Comparison of ENCODE assay signal across 9 mouse cellular contexts in the genomic region with DNA sequence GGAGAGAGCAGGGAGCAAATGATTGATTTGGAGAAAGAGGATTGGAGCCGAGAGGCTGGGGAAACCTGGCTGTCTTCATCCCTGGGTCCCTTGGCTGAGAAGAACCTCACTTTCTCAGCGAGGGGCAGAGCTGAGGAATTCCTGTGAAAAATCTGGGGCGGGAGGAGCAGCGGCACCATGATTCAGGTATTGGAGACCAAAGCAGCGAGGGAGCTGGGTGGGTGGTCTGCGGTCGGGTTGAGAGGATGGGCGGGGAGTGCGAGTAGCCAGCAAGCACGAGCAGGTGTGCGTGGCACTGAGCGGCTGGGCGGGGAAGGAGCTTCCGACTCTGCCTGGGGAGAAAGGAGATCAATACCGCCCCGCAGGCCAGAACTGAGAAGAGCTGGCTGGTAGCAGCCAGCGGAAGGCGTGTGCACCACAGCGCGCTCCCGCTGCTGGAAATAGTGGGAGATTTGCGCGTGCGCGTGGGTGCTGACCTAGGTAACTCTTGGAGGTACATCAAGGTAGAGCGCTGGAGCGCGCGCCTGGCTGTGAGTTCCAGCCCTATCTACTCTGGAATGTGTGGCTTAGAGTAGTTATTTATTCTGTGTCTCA. TPM values are rescaled to one million over a fixed set of nuclear protein-coding genes. Genes with fewer than 3 reads are reported as not detected.
A peak's percentile ranks its signal among the peaks of the same experiment; 100 is the strongest.
DNase-seq lines count a peak whose midpoint lies in the region; ATAC-seq lines count a peak whose summit lies in the region.
"Had no signal": no experiment of that assay in that cellular context is flagged by ENCODE, and none has a peak within 500 bp of the region (broad histone marks: within the 10 kb centered on the region; RNA-seq: fewer than 3 reads in every experiment).

No protein-coding gene starts in this region.

- no peak overlapping the region for H3K9ac ChIP-seq in heart, embryonic 15.5 days
- H3K9ac ChIP-seq in liver, embryonic 13.5 days = no peak overlapping the region

- no peak overlapping the region for H3K27ac ChIP-seq in heart, embryonic 15.5 days
- no peak overlapping the region for H3K27ac ChIP-seq in liver, embryonic 13.5 days

- H3K4me1 ChIP-seq in heart, embryonic 15.5 days (replicated peaks) = peaks cover 16% of the 10 kb centered on the region
- peaks cover 10% of the 10 kb centered on the region for H3K4me1 ChIP-seq in liver, embryonic 13.5 days (replicated peaks)

- peak overlapping the region; percentile 39 for H3K4me3 ChIP-seq in heart, embryonic 15.5 days
- peak overlapping the region; percentile 30 for H3K4me3 ChIP-seq in liver, embryonic 13.5 days (replicated peaks)

- H3K27me3 ChIP-seq in heart, embryonic 15.5 days = peaks cover 45% of the 10 kb centered on the region
- peaks cover 42% of the 10 kb centered on the region for H3K27me3 ChIP-seq in liver, embryonic 13.5 days

- DNase-seq in heart, postnatal 25 days (ENCODE audit: low spot score) = no peak
- peak; percentile 93 for DNase-seq in cerebellum, adult 9-11 months
- DNase-seq in frontal cortex, adult 2 months (ENCODE audit: extremely low spot score in 1 of 2, low spot score in 1 of 2) = peak; percentile 61 to 83
- peak; percentile 10 to 19 for DNase-seq in kidney, postnatal 4 days
- DNase-seq in liver, embryonic 13.5 days = no peak
- peak; percentile 16 for DNase-seq in retina, postnatal 7 days (ENCODE audit: low read depth, low spot score)
- no peak for DNase-seq in MN1 (ENCODE audit: low spot score)

- under 1% methylated on average over 29 of the region's 29 CpGs for WGBS in heart, embryonic 15.5 days
- WGBS in liver, embryonic 13.5 days (ENCODE audit: insufficient replicate concordance) = 2% methylated on average over 29 of the region's 29 CpGs

- no peaks in the 10 kb centered on the region for H3K36me3 ChIP-seq in heart, embryonic 15.5 days
- no peaks in the 10 kb centered on the region for H3K36me3 ChIP-seq in liver, embryonic 13.5 days

- H3K4me2 ChIP-seq in heart, embryonic 15.5 days = peak overlapping the region; percentile 68
- peak overlapping the region; percentile 54 for H3K4me2 ChIP-seq in liver, embryonic 13.5 days

- ATAC-seq in heart, embryonic 15.5 days (replicated peaks; ENCODE audit: insufficient number of reproducible peaks, insufficient read depth, low FRiP score, low read depth) = no peak
- ATAC-seq in liver, embryonic 13.5 days (ENCODE audit: low read depth) = no peak

- intact Hi-C loops in heart, postnatal 25 days (cut with DNase I) = no loop called here

- no peaks in the 10 kb centered on the region for H3K9me3 ChIP-seq in heart, embryonic 15.5 days (replicated peaks)
- no peaks in the 10 kb centered on the region for H3K9me3 ChIP-seq in liver, embryonic 13.5 days (replicated peaks)

RNA-seq across cellular contexts. Expression of a gene that starts 1.7 kb away (rescaled TPM):
- 0.21 and 0.55 TPM in 2 replicates for polyA plus RNA-seq in heart, embryonic 15.5 days (2015; fragmentation: Nextera tagmentation; extraction: Ambion mirVana)
- total RNA-seq in heart, postnatal 25 days (2021) = 1 to 10 TPM in 1 of 2 experiments, under 1 TPM in 1; 0.99 to 1.2 TPM
- 21.7 and 32.1 TPM in 2 replicates for polyA plus RNA-seq in frontal cortex, adult 2 months (2012; rRNA removed)
- polyA plus RNA-seq in liver, embryonic 13.5 days (2015; fragmentation: Nextera tagmentation; extraction: Ambion mirVana) = 0.09 and 0.13 TPM in 2 replicates
- total RNA-seq: neutrophil, adult 5-6 weeks had no signal

Comparison
In these comparisons a context has a peak if more than half of its experiments do, and no peak if none do; other contexts are left out.
1. DNase-seq: peak in cerebellum, adult 9-11 months (single experiment), frontal cortex, adult 2 months (2 of 2), kidney, postnatal 4 days (2 of 2) and retina, postnatal 7 days (single experiment); none in heart, postnatal 25 days (single experiment), liver, embryonic 13.5 days (single experiment) and MN1 (single experiment).
2. RNA of a gene that starts 1.7 kb away (polyA plus RNA-seq): 21.7 to 32.1 TPM in frontal cortex, adult 2 months; 0.21 to 0.55 TPM in heart, embryonic 15.5 days and 0.09 to 0.13 TPM in liver, embryonic 13.5 days; every median in the first group is over 10 times any median in the second.